Mouse (Mus musculus): ENCODE data around the gene Sox14. TPM values are rescaled to one million over a fixed set of nuclear protein-coding genes. Genes with fewer than 3 reads are reported as not detected.

Gene Sox14
- polyA plus RNA-seq, 1 experiment = not detected

DNA sequence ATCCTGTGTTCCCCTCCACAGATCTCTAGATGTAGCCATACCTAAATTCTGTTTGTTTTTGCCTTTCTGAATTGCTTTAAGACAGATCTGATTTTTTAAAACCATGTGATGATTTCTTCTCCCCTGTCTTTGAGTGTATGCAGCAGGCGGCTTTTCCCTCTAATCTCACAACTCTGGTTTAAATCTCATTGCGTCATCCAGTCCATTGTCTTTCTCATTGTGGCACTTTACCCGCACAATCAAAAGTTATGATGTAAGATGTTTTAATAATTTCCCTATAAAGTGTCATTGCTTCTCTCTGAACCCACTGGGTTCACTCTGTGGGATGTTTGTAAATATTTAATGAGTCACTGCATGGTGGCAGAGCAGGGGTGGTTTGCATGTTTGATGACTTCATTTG is 36.6 kb downstream of the Sox14 start:
- Histone ChIP-seq H3K27me3 (ENCODE audit: control insufficient read depth, insufficient read depth, low read length, poor library complexity, severe bottlenecking) (no peaks in the 10 kb centered on the region; the same call in 1 of the 2 replicates), H3K27ac (ENCODE audit: insufficient read depth, low read length) (no peak overlapping the region), H3K36me3 (ENCODE audit: control insufficient read depth, insufficient read depth, low read length, poor library complexity, severe bottlenecking) (no peaks in the 10 kb centered on the region), H3K9ac (ENCODE audit: low read depth, poor library complexity, severe bottlenecking) (no peak overlapping the region), H3K9me3 (replicated peaks; ENCODE audit: control insufficient read depth, insufficient read depth, low read length, poor library complexity, severe bottlenecking) (no peaks in the 10 kb centered on the region), H3K4me1 (ENCODE audit: control insufficient read depth, insufficient read depth, low read length) (no peaks in the 10 kb centered on the region), H3K4me3 (ENCODE audit: low read depth, low read length) (no peak overlapping the region)
- TF ChIP-seq EP300 (IDR thresholded peaks at IDR 0.05; ENCODE audit: insufficient read depth, low read depth, low read length) (no peak), POLR2A (IDR thresholded peaks at IDR 0.05; ENCODE audit: insufficient read depth, low read length) (no peak), CTCF (IDR thresholded peaks at IDR 0.05; ENCODE audit: low read depth, low read length) (no peak)

DNA sequence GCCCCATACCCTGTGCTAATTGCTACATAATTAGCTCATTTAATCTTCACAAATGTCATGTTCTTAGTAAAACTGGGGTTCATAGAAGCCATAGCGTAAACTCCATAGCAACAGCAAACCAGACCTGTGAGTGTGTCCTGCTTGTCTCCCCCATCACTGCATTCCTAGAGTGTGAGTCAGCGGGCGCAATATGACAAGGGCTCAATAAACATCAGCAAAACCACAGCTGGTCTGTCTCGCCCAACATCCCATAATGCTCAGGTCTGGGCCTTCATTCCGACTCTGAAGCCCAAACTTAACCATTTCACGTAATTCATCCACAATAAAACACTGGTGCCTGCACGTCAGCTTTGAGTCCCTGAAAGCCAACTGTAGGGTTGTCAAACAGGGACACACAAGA is 37.1 kb downstream of the Sox14 start:
- H3K36me3 ChIP-seq (ENCODE audit: control insufficient read depth, insufficient read depth, low read length, poor library complexity, severe bottlenecking) = no peaks in the 10 kb centered on the region
- TF ChIP-seq EP300 (IDR thresholded peaks at IDR 0.05; ENCODE audit: insufficient read depth, low read depth, low read length) (no peak), CTCF (IDR thresholded peaks at IDR 0.05; ENCODE audit: low read depth, low read length) (no peak), POLR2A (IDR thresholded peaks at IDR 0.05; ENCODE audit: insufficient read depth, low read length) (no peak)
- H3K27me3 ChIP-seq (ENCODE audit: control insufficient read depth, insufficient read depth, low read length, poor library complexity, severe bottlenecking) = no peaks in the 10 kb centered on the region; the same call in 1 of the 2 replicates
- H3K4me1 ChIP-seq (ENCODE audit: control insufficient read depth, insufficient read depth, low read length) = no peaks in the 10 kb centered on the region
- H3K9ac ChIP-seq (ENCODE audit: low read depth, poor library complexity, severe bottlenecking) = no peak overlapping the region
- no peak overlapping the region for H3K4me3 ChIP-seq (ENCODE audit: low read depth, low read length)
- no peak overlapping the region for H3K27ac ChIP-seq (ENCODE audit: insufficient read depth, low read length)
- H3K9me3 ChIP-seq (replicated peaks; ENCODE audit: control insufficient read depth, insufficient read depth, low read length, poor library complexity, severe bottlenecking) = no peaks in the 10 kb centered on the region

DNA sequence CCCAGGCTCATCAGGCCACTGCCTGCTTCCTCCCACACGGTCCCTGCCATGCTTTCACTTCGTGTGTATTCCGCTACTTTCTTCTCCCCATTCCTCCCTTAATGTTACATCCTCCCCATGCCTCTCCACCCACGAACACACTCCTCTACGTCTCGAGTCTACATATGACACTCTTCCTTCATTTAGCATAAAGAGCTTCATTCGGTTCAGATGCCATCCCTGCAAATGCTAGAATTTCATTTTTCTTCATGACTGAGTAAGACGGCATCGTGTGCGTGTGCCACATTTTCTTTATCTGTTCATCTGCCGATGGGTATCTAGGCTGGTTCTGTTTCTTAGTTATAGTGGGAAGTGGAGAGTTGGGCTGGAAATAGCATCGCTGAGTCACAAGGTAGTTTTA is 39.3 kb downstream of the Sox14 start:
- Histone ChIP-seq H3K9ac (ENCODE audit: low read depth, poor library complexity, severe bottlenecking) (no peak overlapping the region), H3K27ac (ENCODE audit: insufficient read depth, low read length) (no peak overlapping the region), H3K36me3 (ENCODE audit: control insufficient read depth, insufficient read depth, low read length, poor library complexity, severe bottlenecking) (no peaks in the 10 kb centered on the region), H3K4me3 (ENCODE audit: low read depth, low read length) (no peak overlapping the region), H3K4me1 (ENCODE audit: control insufficient read depth, insufficient read depth, low read length) (no peaks in the 10 kb centered on the region), H3K9me3 (replicated peaks; ENCODE audit: control insufficient read depth, insufficient read depth, low read length, poor library complexity, severe bottlenecking) (no peaks in the 10 kb centered on the region), H3K27me3 (ENCODE audit: control insufficient read depth, insufficient read depth, low read length, poor library complexity, severe bottlenecking) (no peaks in the 10 kb centered on the region; the same call in 1 of the 2 replicates)
- no peak for TF ChIP-seq POLR2A (IDR thresholded peaks at IDR 0.05; ENCODE audit: insufficient read depth, low read length)

DNA sequence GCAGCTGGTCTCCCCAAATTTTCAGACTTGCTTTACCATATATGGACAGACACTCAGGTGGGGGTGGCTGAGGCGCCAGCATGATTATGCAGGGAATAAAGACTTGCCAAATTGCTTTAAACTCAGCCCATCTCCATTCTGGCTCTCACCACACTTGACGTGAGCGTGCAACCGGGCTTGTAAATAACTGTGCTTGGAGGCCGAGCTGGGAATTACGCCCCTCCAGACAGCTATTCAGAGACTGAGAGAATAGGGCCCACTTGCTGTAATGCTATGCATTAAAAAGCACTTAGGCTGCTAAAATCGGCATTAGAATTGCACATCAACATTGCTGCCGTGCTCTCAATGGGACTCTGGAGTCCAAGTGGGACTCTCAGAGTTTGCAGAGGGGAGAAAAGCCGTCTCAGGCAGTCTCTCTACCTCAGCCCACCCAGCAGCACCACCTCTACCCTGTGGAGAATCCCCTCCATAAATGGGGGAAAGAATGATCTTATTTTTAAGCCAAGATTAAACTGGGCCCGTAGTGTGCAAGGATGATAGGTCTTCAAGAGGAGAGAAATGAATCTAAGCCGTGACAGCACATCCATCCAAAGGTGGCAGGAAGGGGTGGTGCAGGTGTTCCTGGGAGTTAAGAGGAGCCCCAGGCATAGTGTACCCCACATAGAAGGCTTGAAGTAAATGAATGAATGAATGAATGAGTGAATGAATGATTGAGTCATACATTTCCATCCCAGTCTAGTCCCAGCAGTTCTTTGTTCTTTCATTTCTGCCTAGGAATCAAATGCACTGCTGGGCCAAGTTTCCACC is 40.1 kb downstream of the Sox14 start:
- Histone ChIP-seq H3K9ac (ENCODE audit: low read depth, poor library complexity, severe bottlenecking) (no peak overlapping the region), H3K4me3 (ENCODE audit: low read depth, low read length) (no peak overlapping the region), H3K9me3 (replicated peaks; ENCODE audit: control insufficient read depth, insufficient read depth, low read length, poor library complexity, severe bottlenecking) (no peaks in the 10 kb centered on the region), H3K27me3 (ENCODE audit: control insufficient read depth, insufficient read depth, low read length, poor library complexity, severe bottlenecking) (no peaks in the 10 kb centered on the region), H3K4me1 (ENCODE audit: control insufficient read depth, insufficient read depth, low read length) (no peaks in the 10 kb centered on the region), H3K36me3 (ENCODE audit: control insufficient read depth, insufficient read depth, low read length, poor library complexity, severe bottlenecking) (no peaks in the 10 kb centered on the region), H3K27ac (ENCODE audit: insufficient read depth, low read length) (no peak overlapping the region)
- TF ChIP-seq EP300 (IDR thresholded peaks at IDR 0.05; ENCODE audit: insufficient read depth, low read depth, low read length) = no peak
- no peak for TF ChIP-seq POLR2A (IDR thresholded peaks at IDR 0.05; ENCODE audit: insufficient read depth, low read length)
- no peak for TF ChIP-seq CTCF (IDR thresholded peaks at IDR 0.05; ENCODE audit: low read depth, low read length)

Other genes starting within 250 kb of the Sox14 start
- gene Dzip1l, start 246.7 kb downstream of the Sox14 start, polyA plus RNA-seq (2011; ENCODE audit: insufficient read depth, insufficient read length, low read depth, missing spikeins) = 13.5 and 14.8 TPM in 2 replicates
- not detected in 2 replicates for gene Cldn18, start 158.9 kb downstream of the Sox14 start, polyA plus RNA-seq (2011; ENCODE audit: insufficient read depth, insufficient read length, low read depth, missing spikeins)

Measured in ES-Bruce4 (cell line).